Comparison of ENCODE assay signal across 11 mouse cellular contexts in genomic region chr9:70416412-70416811, GRCm38 (mm10). TPM values are rescaled to one million over a fixed set of nuclear protein-coding genes. Genes with fewer than 3 reads are reported as not detected.
DNase-seq lines count a peak whose midpoint lies in the region; ATAC-seq and TF ChIP-seq lines count a peak whose summit lies in the region.
"Had no signal": no experiment of that assay in that cellular context is flagged by ENCODE, and none has a peak within 500 bp of the region (broad histone marks: within the 10 kb centered on the region; RNA-seq: fewer than 3 reads in every experiment).

No protein-coding gene starts in this region.

- peaks cover 45% of the 10 kb centered on the region for H3K36me3 ChIP-seq in liver, embryonic 11.5 days (ENCODE audit: control insufficient read depth, insufficient read depth, low read length)
- peaks cover 74% of the 10 kb centered on the region for H3K36me3 ChIP-seq in G1E (replicated peaks)
- H3K36me3 ChIP-seq in thymus, adult 2 months (ENCODE audit: control insufficient read depth, insufficient read depth, low read length): peaks cover 41% of the 10 kb centered on the region
- peaks cover 79% of the 10 kb centered on the region for H3K36me3 ChIP-seq in forebrain, embryonic 10.5 days (replicated peaks)

- TF ChIP-seq CTCF in G1E (IDR thresholded peaks at IDR 0.05; ENCODE audit: low read depth, low read length): peak; percentile 82
- TF ChIP-seq CTCF in thymus, adult 2 months (IDR thresholded peaks at IDR 0.05; ENCODE audit: borderline replicate concordance, control insufficient read depth, extremely low read depth, insufficient read depth, low read length, poor library complexity): peak; percentile 54; the same call in 1 of the 2 replicates

- no peak for TF ChIP-seq POLR2A in thymus, adult 2 months (IDR thresholded peaks at IDR 0.05; ENCODE audit: control insufficient read depth, extremely low read depth, insufficient read depth, low read length, poor library complexity)

- H3K4me2 ChIP-seq in liver, embryonic 11.5 days: no peak overlapping the region
- H3K4me2 ChIP-seq: heart, embryonic 11.5 days; lung, embryonic 15.5 days had no signal

- ATAC-seq in liver, embryonic 11.5 days (replicated peaks; ENCODE audit: low FRiP score): no peak
- no peak for ATAC-seq in G1E (ENCODE audit: extremely low read depth, insufficient number of reproducible peaks, low FRiP score, poor library complexity, severe bottlenecking)
- ATAC-seq in cerebellum, adult (ENCODE audit: insufficient number of reproducible peaks, low FRiP score, low TSS enrichment): no peak

- H3K27ac ChIP-seq in liver, embryonic 11.5 days (ENCODE audit: low read depth, low read length): no peak overlapping the region
- no peak overlapping the region for H3K27ac ChIP-seq in thymus, adult 2 months (ENCODE audit: control insufficient read depth, insufficient read depth, low read length)
- no peak overlapping the region for H3K27ac ChIP-seq in forebrain, embryonic 10.5 days
- H3K27ac ChIP-seq: lung, embryonic 15.5 days had no signal

- H3K9me3 ChIP-seq in liver, embryonic 11.5 days (ENCODE audit: control insufficient read depth, low read length): no peaks in the 10 kb centered on the region
- no peaks in the 10 kb centered on the region for H3K9me3 ChIP-seq in G1E (replicated peaks)
- H3K9me3 ChIP-seq in forebrain, embryonic 10.5 days: no peaks in the 10 kb centered on the region
- H3K9me3 ChIP-seq: lung, embryonic 15.5 days had no signal

- H3K4me1 ChIP-seq in liver, embryonic 11.5 days (replicated peaks; ENCODE audit: control insufficient read depth, insufficient read depth, low read length): 0 out of 2 replicates have a peak, but pooled peaks cover 4% of the 10 kb centered on the region
- peaks cover 3% of the 10 kb centered on the region; the same call in 1 of the 2 replicates for H3K4me1 ChIP-seq in G1E (ENCODE audit: insufficient read depth, low read depth, low read length)
- H3K4me1 ChIP-seq in thymus, adult 2 months (replicated peaks; ENCODE audit: control insufficient read depth, insufficient read depth, low read length): peaks cover 4% of the 10 kb centered on the region
- H3K4me1 ChIP-seq in forebrain, embryonic 10.5 days: peaks cover 12% of the 10 kb centered on the region

- H3K4me3 ChIP-seq in liver, embryonic 11.5 days (ENCODE audit: low read depth, low read length): no peak overlapping the region
- no peak overlapping the region for H3K4me3 ChIP-seq in G1E (ENCODE audit: low read depth, low read length)
- H3K4me3 ChIP-seq in thymus, adult 2 months (ENCODE audit: control insufficient read depth, insufficient read depth, low read length): no peak overlapping the region
- no peak overlapping the region for H3K4me3 ChIP-seq in forebrain, embryonic 10.5 days
- H3K4me3 ChIP-seq: lung, embryonic 15.5 days had no signal

- DNase-seq in liver (peak; percentile 18), G1E (ENCODE audit: low spot score) (no peak)
- DNase-seq in liver, embryonic 11.5 days (ENCODE audit: low spot score): no peak
- DNase-seq in embryo, embryonic 11 days: peak; percentile 16
- peak; percentile 39 for DNase-seq in thymus, adult 2 months
- DNase-seq in forebrain, embryonic 10.5 days (ENCODE audit: extremely low spot score, low spot score): no peak
- no peak for DNase-seq in right cerebral cortex, postnatal 36 days (ENCODE audit: low spot score in 2 of 2)
- DNase-seq: kidney, postnatal 14 days had no signal

- H3K9ac ChIP-seq in liver, embryonic 11.5 days (ENCODE audit: low read depth, low read length): no peak overlapping the region
- H3K9ac ChIP-seq: lung, embryonic 15.5 days had no signal

- no peaks in the 10 kb centered on the region for H3K27me3 ChIP-seq in liver, embryonic 11.5 days (replicated peaks; ENCODE audit: control insufficient read depth, insufficient read depth, low read length)
- no peaks in the 10 kb centered on the region for H3K27me3 ChIP-seq in G1E (ENCODE audit: insufficient read depth, low read length)
- no peaks in the 10 kb centered on the region for H3K27me3 ChIP-seq in thymus, adult 2 months (ENCODE audit: control insufficient read depth, insufficient read depth, low read length)
- H3K27me3 ChIP-seq in forebrain, embryonic 10.5 days (ENCODE audit: poor library complexity, severe bottlenecking): no peaks in the 10 kb centered on the region
- H3K27me3 ChIP-seq: lung, embryonic 15.5 days had no signal

- WGBS in liver, embryonic 11.5 days: 74% methylated on average over 3 of the region's 3 CpGs
- 80% methylated on average over 3 of the region's 3 CpGs for WGBS in thymus, adult 2 months
- WGBS in forebrain, embryonic 10.5 days: 88% methylated on average over 3 of the region's 3 CpGs

RNA-seq across cellular contexts. Expression of gene Ccnb2, which starts 4.9 kb away (rescaled TPM):
- 230 and 249 TPM in 2 replicates for polyA plus RNA-seq in liver, embryonic 11.5 days (2014; fragmentation: Nextera tagmentation; extraction: Ambion mirVana)
- total RNA-seq in G1E (2014; fragmentation: Nextera tagmentation) (117 and 131 TPM in 2 replicates), G1E (2017) (120 and 125 TPM in 2 replicates)
- 66.3 and 77.8 TPM in 2 replicates for polyA plus RNA-seq in G1E (2012)
- 62.5 and 74.4 TPM in 2 replicates for polyA plus RNA-seq in thymus, adult 2 months (2012; rRNA removed)
- polyA plus RNA-seq in forebrain, embryonic 10.5 days (2016; fragmentation: Nextera tagmentation; extraction: Ambion mirVana): 226 and 234 TPM in 2 replicates

Comparison
In these comparisons a context has a peak if more than half of its experiments do, and no peak if none do; other contexts are left out.
1. DNase-seq: peak in liver (single experiment), embryo, embryonic 11 days (single experiment) and thymus, adult 2 months (single experiment); none in liver, embryonic 11.5 days (single experiment), G1E (single experiment), forebrain, embryonic 10.5 days (single experiment) and right cerebral cortex, postnatal 36 days (0 of 2).